Mouse (Mus musculus) ovary, postnatal 10 days (tissue): ENCODE measurements at regions not wholly inside any gene's neighbourhood (a gene's known extent, or its start where the extent isn't known, plus 50 kb on each side); places are given as distances from the start of the nearest gene placed in this dataset.
A peak's percentile ranks its signal among the peaks of the same experiment; 100 is the strongest.

ENCODE experiments used
- DNase-seq: peaks from one replicate; pipeline ENCODE4 v3.0.0; 2022; ENCODE audit warnings: low spot score

DNA sequence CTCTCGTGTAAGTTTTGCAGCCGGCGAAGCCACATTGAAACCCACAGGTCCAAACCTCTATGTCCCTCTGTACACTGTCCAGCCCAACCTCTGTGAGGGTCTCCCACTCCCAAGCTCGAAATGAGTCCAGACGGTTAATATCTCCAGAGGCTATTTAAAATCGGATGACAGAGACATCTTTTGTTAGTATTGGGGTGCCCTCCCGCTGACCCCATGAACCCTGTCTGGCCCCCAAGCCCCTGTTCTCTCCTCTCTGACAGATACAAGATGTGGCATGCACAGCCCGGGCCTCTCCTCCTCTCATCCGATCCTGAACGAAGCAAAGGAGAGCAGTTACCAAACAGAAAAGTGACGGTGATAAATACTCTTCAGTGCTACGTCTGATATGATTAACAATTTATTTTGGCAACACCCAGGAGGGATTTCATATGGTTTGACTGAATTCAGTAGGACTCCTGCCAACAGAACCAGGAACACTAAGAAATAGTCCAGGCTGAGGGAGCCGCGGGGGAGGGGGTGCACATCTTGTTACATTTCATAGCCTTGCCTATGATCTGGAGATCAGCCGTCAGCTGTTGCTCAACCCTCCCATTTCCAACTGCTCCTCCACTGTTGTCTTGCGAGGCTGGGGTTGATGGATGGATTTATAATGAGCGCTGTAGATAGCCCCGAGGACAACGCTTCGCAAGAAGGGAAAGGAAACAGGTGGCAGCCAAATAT lies 266.6 kb upstream of the Klf3 start:
- no peak for DNase-seq

DNA sequence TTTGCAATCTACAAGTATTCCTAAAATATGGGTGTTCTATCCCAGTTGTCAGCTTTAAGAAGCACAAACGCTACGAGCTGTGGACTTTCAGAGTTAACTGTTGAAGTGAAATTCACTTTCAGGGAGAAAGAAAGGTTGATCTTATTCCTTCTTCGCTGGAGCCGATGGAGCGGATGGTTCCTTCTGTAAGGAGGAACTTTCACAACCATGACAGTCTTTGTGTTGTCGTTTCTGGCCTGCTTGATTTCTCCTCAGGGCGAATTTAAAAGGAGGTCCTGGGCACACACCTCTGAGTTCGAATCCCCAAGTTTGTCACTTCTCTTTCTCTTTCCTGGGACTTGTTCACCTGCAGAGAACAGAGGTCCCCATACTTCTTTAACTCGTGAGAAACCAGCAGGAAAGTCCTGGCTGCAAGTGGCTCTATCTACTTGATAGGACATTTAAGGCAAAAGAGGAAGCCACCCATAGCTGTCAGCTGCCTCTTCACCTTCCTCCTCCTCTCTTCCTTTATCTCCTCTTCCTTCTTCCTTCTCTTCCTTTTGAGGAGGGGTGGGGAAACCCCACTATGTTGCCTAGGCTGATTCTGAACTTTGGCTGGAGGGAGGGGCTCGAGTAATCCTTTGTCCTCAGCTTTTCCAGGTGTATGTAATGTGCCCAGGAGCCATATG lies 265.9 kb upstream of the Klf3 start:
- DNase-seq: no peak

DNA sequence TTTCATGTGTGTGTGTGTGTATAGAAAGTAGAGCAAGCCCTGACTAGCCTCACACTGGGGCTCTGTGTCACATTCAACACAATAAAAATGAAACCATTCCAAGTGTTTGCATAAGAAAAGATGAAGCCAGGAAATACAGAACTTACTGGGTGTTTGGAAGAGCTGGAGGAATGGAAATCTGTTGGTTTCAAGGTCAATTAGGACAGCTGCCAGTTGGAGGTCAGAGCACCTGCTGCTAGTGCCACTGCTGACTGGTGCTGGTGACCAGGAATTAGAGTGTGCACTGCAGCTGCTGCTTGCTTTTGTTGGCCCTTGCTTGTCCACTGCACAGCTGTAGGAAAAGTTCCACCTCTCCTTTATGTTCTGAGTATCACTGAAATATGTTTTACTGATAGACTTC lies 261.4 kb upstream of the Klf3 start:
- no peak for DNase-seq

DNA sequence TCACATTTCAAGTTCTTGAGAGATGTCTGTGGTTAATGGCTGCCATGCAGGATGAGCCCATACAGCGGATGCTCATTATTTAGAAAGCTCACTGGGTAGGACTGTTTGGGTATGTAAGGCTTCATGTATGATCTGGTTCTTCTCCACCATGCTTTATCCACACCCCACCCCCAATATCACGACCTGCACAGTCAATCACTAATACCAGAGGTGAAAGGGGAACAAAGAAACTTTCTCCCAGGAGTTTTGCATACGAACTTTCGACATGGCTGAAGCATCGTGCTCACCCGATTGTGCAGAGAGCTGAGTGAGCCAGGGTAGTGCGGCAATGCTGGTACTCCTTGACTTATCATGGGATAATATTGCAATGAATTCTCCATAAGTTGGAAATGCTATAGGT lies 247.3 kb upstream of the Klf3 start:
- DNase-seq: no peak

DNA sequence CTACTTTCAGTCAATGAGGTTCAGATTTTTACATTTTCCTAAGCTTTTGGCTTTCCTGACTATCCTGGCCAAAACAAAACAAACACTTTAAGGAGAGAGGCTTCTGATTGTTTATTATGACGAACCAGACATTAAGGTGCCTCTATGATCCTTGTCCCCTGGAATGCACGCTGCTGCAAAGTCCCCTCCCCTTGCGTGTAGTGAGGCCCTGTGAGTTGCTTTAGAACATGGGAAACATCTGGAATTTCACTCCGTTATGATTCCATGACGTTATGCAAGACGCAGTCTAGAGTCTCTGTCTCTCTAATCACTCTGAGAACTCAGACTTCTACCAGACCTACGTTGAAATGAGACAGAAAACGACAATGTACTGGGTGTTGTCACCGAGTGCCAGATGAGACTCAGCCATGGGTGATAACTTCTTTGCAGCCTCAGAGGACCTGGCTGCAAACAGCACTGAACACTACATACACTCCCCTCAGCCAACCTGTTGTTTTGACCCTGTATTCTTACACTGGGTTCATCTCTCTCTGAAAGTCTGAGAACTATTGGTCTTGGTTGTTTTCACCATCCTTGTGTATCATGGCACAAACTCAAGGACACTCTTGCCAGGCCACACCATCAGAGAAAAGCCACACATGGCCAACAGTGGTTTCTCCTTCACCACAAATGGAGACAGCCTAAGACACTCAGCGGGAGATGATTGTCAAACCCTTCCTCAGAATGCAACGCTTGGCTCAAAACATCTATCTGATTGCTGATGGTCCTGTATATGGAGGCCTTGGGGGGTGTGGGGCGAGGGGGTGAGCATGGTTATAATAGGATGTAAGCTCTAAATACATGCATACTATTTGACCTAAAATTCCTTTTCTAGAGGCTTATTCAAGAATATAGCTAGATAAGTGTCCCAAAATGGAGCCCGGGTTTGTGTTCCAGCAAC lies 236.5 kb upstream of the Klf3 start:
- DNase-seq: no peak

DNA sequence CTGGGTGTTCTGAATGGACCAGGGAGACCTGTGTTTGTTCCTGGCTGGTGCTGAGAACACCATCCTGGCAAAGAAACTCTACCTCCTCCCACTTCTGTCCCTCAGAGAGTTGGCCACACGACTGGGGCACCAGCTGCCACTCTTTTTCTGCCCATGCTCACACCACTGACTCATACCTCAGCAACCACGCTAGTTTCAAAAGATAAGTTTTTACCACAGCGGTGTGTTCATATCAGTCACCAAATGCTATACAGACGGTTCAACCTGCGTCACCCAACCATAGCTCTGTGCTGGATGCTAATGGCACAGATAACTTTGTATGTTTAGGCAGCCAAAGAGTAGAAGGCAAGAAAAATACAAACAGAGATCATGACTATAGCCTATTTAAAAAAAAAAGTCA lies 235.4 kb upstream of the Klf3 start:
- DNase-seq: no peak

DNA sequence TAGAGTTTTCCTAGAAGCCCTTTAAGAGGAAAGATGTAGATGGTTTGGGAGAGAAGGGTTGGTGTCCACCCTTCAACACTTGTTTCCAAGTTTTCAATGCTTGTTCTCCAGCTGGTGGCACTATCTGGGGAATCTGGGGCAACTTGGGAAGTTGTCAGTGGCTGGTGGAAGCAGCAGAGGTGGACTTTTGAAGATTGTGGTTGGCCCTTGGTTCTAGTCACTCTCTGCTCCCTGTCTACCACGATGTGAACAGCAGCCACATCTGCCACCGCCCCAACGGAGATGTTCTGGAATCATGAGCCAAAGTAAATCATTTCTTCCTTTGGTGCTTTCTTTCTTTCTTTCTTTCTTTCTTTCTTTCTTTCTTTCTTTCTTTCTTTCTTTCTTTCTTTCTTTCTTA lies 234.9 kb upstream of the Klf3 start:
- DNase-seq: no peak

DNA sequence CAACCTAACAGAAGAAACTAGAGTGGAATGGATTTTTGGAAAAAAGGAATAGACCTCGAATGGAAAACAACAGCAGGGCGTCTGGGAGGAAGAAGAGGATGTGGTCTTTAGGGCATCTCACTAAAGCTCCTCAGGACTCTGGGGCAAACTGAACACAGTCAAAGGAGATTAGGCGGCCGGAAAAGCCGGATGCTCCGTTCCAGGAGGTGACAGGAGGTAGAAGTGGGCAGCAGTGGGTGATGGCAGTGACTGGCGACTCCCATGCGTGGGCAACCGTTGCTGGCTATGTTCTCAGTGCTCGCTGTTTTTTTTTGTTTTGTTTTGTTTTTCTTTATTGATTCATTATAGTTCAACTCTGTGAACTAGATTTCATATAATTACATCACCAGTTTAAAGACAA lies 228.8 kb upstream of the Klf3 start:
- no peak for DNase-seq

DNA sequence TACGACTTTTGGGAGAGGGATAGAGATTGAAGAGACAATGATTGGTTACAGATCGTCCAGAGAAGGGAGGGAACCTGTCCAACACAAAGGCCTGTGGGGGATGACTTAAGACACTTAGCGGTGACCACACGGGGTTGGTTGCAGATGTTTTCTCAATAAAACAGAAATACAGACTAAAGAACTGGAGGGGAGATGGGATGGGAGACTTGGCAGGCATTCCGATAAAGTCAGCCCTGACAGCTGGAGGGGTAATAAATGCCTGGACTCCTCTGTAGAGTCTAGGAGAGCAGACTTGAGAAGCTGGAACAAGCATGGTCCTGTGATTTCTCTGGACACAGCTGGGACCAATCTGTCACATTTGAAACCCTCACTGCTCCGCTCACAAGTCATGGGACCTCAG lies 227.3 kb upstream of the Klf3 start:
- DNase-seq: no peak

DNA sequence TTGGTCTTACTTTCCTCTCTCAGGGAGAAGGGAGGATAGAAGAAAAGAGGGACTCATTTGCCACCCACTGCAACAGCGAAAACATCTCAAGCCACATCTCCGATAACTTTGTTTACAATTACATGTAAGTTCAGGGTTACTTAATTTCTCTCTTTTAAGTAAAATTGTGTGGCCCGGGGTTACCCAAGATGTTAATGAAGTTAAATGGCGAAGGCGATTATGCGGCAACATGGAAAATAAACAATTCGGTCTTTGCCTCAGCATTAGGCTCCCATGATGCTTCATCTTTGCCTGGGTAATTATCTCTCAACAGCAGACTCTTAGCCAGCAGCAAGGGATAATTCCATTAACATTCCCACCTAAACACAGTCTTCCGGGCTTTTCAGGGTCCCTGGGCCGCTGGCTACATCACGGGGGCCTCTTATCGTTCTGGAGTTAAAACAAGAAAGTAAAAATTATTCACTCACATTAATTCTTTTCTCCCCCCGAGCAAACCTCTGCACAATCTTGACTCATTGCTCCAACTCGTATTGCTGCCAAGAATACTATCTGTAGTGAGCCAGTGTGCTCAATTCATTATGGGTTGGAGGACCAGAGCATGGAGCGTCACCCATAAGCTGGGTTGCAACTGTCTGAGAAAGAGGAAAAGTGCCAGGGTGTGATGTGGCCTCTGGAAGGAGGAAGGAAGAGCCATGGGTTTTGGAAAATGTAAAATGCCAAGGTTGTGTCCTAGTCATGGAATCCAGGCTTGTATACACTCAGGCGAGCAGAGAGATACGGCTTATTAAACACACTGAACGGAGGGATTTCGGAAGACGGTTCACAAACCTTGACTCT lies 226.5 kb upstream of the Klf3 start:
- DNase-seq: no peak

DNA sequence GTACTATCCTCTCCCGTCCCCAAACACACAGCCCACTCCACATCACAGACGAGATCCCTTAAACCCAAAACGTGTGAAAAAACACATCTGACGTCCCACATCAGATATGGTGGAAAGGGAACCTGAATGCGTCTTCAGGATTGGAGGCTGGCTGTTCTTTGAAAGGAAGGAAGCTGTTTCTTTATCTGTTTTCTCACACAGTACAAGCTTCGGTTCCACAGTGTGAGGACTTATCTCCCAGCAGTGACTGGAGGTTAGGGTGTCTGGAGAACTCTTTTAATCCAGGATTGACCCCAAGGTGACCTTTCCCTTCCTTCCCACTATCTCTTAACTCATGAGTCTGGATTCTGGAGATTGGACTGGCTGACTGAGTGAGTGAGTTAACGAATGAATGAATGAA lies 225.8 kb upstream of the Klf3 start:
- DNase-seq: no peak

DNA sequence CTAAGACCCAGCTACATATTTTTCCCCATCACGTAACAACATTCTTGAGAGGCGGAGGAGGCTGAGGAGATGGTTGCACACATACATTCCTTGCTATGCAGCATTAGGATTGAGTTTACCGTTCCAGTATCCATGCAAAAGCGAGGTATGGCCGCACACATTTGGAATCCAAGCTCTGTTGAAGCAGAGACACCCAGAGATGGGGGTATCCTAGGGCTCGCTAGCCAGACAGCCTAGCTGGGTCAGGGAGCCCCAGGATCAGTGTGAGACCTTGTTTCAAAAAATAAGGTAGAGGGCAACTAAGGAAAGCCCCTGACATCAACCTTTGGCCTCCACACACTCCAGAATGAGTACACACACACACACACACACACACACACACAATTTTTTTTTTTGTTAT lies 224.7 kb upstream of the Klf3 start:
- no peak for DNase-seq

DNA sequence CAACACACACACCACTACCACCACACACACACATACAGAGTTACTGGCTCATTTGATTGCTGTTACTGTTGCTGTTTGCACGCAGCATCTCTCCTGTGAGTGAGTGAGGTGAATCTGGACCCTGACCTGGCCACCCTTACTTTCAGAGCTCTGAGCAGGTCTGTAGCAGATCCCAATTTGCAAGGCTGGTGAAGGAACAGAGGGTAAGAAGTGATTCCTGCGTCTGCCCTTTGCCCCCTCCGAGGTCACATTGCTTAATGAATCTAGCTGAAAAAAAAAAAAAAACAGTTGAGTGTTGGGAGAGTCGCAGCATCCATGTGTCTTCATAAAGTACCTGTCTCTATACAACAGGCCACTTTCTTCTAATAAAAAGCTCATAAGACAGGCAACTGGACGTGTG lies 224.1 kb upstream of the Klf3 start:
- no peak for DNase-seq

DNA sequence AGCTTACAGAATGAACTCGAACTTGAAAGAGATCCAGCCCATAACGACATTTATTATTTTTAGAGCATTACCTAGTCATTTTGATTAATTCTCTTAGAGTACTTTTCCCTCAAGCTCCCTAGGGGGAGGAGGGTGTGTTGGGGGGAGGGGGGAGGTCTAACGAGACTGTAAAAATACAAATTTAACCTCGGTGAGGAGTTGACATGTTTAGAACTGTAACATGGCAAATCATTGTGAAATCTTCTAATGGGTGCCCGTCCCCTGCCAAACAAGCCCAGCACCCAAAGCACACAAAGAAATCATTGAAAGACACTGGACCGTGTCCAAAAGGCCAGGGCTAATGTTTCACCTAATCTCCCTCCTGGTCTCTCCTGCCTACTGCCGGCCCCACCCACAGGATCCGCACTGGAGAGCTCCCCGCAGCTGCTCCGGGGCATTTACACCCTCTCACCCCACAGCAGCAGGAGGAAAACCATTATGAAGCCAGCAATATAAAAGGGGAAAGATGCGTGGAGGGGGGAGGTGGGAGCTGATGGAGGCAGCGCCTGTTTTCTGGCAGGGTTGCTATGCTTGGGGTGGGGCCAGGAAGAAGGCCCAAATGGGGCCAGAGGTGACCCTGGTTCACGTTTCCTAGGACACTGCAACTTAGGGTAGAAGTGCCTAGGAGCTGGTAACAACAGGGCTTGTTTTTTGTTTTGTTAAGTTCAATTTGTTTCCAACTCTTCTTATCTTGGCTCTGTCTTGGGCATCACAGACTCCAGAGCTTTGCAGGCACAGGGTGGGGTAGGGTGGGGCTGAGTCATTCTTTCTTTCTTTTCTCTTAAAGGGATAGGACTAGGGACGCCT lies 223.5 kb upstream of the Klf3 start:
- DNase-seq: no peak

DNA sequence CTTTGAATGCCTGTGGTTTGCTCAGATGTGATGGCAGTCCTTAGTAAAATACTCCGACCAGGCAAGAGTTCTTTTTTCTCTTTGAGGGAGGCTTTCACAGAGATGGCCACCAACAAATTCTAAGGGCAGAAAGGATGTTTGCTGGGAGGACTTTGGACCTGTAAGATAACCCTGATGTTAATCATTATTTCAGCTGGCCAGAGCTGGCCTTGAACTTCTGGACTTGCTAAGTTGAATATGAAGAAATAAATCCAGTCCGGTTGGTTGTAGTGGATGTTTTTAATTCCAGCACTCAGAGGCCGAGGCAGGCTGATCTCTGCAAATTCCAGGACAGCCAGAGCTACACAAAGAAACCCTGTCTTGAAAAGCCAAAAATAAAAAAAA lies 222.9 kb upstream of the Klf3 start:
- DNase-seq: no peak

DNA sequence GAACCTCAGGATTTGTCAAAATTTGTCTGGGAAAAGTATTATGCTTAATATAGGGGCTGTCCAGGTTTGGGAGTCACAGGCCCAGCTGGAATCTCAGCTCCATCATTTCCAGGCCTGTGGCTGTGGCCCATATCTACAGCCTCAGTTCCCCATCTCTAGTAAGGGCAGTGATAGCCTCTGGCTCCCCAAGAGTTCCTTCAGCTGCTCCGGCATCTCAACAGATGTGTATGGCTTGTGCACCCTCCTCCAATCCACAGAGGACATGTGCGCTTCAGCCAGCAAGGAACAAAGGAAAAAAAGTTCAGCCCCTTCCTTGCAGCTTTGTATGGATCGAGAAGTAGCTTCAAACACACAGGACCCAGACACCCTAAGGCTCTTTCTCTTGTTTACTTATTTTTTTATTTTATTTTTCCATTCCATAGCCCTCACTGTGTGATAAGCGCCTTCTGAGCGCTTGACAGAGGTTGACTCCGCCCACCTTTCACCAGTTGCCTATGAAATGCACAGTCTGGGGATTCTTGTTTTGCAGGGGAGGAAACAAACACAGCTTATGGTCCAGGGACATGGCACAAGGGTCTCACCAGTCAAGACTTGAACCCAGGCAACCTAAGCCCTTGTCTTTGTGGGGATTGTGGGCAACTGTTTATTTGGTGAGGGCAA lies 222.3 kb upstream of the Klf3 start:
- DNase-seq: no peak

DNA sequence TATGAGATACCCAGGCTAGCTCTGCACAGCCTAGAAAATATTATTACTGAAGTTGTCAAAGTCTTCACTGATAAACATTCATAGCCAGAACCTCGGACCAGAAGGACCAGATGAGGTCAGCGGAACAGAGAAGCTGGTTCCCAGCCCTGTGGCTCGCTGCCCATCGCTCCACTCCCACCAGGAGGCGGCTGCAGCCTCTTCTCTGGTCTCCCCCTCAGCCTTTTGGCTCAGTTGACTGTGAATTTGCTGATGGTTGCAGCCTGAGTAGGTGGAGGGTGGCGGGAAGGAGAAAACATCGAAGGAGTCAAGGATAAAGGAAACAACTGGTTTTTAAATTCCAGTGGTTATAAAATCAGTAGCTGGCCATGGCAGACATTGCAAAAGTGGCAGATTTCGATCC lies 221.7 kb upstream of the Klf3 start:
- peak; percentile 65 for DNase-seq

DNA sequence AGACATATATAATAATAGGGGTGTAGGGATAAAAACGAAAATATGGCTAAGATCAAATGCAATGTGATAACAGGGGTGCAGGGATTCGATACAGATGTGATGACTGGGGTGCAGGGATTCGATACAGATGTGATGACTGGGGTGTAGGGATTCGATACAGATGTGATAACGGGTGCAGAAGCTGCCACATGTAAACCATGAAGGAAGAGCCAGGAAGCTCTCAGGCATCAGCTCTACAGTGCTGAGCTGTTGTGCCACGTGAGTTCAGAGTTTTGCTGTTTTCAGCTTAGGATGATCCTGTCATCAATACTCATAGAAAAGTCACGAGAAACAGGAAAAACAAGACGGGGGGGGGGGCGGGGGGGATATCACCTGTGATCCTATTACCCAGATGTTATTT lies 221.2 kb upstream of the Klf3 start:
- no peak for DNase-seq

DNA sequence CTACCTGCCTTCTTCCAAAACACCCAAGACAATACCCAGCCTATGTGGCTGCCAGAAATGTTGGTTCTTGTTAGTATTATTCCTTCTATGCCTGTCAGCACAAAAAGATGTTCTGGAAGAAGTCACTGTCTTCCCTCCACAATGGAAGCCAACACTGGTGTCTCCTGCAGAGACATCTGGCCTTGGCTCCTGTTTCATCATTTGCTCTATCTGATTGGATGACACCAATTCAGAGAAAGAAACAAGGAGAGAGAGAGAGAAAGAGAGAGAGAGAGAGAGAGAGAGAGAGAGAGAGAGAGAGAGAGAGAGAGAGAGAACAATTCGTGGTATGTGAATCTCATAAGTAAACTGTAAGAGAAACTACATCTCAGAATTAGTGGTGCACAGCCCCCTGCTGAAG lies 218.9 kb upstream of the Klf3 start:
- no peak for DNase-seq

DNA sequence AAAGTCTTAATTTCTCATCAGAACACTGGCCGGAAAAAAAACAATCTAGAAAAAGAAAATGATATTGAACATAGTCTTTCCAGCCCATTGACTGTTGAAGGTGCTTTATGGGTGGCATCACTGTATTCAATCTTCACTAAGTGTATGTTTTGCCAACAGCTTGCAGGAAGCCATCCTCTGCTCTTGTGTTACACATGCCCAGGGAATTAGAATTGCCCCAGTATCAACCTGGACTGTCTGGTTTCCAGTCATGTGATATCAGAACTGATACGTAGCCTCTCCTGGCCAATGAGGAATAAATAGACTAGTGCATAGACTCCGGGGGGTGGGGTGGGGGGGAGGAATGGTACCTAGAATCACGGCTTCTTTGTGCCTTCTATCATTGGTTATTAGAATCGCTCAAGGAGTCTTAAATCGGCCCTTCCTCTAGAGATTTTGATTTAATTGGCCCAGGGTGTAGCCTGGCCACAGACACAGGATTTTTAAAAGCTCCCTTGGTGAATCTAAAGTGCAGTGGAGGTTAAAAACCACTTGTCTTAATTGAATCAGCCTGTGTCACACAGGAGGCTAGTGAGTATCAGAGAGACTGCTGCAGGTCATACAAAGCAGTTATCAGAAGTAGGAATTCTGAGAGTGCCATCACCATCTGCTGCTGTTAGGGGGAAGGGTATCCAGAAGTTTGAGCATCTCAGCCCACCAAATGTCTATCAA lies 218.0 kb upstream of the Klf3 start:
- no peak for DNase-seq
